Mouse (Mus musculus): ENCODE data around the gene Pkdrej. TPM values are rescaled to one million over a fixed set of nuclear protein-coding genes. Genes with fewer than 3 reads are reported as not detected.

The Pkdrej gene
- polyA plus RNA-seq, 1 experiment from 2014 or later, result 0.24 TPM

DNA sequence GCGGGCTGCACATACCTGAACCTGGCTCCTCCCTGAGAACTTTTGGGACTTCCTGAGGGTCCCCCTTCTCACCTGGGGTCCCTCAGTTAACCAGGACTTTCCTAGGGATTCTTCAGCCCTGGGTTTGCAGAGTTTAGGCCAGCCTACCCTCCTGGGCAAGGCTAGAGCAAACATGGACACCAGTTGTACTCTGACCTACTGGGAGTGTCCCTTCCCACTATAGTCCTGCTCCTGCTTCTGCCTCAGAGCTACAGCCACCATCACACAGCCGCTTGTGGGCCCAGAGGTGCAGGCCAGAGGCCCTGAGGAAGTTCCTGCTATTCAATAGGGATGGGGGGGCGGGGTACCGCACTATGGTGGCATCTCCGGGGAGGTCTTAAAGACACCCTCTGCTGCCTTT is 7.9 kb upstream of the Pkdrej start:
- no peak overlapping the region for H3K9ac ChIP-seq
- TF ChIP-seq CTCF (IDR thresholded peaks at IDR 0.05; ENCODE audit: low read depth), result no peak
- ATAC-seq (ENCODE audit: insufficient read depth) (no peak), DNase-seq (no peak)
- no peaks in the 10 kb centered on the region for H3K27me3 ChIP-seq (ENCODE audit: insufficient read depth, low read length)
- H3K4me2 ChIP-seq, result no peak overlapping the region
- WGBS, result 67% methylated on average over 5 of the region's 5 CpGs
- H3K4me1 ChIP-seq (ENCODE audit: insufficient read depth), result no peaks in the 10 kb centered on the region
- no peak overlapping the region for H3K4me3 ChIP-seq (ENCODE audit: low read depth, low read length)
- H3K9me3 ChIP-seq (ENCODE audit: low read depth, low read length), result no peaks in the 10 kb centered on the region
- H3K36me3 ChIP-seq (ENCODE audit: insufficient read depth), result no peaks in the 10 kb centered on the region
- H3K27ac ChIP-seq (ENCODE audit: low read depth), result no peak overlapping the region

DNA sequence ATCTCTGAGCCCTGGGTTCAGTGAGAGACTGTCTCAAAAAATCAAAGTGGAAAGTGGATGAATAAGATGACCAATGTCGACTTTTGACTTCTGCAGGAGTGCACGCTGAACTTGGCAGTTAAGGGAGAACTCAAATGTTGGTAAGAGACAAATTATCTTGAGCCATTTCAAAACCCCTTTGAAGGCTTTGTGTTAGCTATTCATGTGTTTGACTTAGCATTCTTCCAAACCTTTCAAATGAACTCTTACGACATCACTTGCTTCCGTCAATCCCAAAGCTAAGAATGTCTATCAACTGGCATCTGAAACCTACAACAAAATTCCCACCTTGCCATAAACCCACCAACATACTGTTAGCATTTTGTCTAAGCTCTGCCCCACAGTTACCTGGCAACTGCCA is 6.5 kb upstream of the Pkdrej start:
- H3K27ac ChIP-seq (ENCODE audit: low read depth), result no peak overlapping the region
- H3K36me3 ChIP-seq (ENCODE audit: insufficient read depth), result no peaks in the 10 kb centered on the region
- no peaks in the 10 kb centered on the region for H3K4me1 ChIP-seq (ENCODE audit: insufficient read depth)
- no peaks in the 10 kb centered on the region for H3K9me3 ChIP-seq (ENCODE audit: low read depth, low read length)
- no peak overlapping the region for H3K9ac ChIP-seq
- no peak overlapping the region for H3K4me3 ChIP-seq (ENCODE audit: low read depth, low read length)
- H3K27me3 ChIP-seq (ENCODE audit: insufficient read depth, low read length), result no peaks in the 10 kb centered on the region
- DNase-seq (no peak), ATAC-seq (ENCODE audit: insufficient read depth) (no peak)
- no peak overlapping the region for H3K4me2 ChIP-seq
- no peak for TF ChIP-seq CTCF (IDR thresholded peaks at IDR 0.05; ENCODE audit: low read depth)
- 67% methylated on average over 4 of the region's 4 CpGs for WGBS

DNA sequence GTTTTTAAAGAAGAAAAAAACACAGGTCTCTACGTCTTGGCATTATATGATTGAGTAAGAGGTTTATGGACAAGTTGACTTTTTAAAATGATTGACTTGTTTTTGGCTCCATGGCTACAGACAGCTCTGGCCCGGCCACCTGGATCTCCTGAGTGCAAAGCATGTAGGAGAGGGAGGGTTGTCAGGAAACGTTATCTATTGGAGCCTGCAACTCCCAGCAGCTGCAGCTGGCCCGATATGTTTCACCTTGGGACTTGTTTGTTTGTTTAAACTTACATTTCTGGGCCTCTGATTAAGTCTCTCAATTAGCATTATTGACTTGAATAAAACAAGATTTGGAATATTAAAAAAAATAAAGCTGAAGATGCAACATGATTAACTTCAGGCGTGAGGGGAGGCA is 5.1 kb upstream of the Pkdrej start:
- WGBS, result 31% methylated on average over 5 of the region's 5 CpGs
- Histone ChIP-seq H3K9ac (no peak overlapping the region), H3K27me3 (ENCODE audit: insufficient read depth, low read length) (no peaks in the 10 kb centered on the region), H3K9me3 (ENCODE audit: low read depth, low read length) (no peaks in the 10 kb centered on the region), H3K4me2 (no peak overlapping the region), H3K4me1 (ENCODE audit: insufficient read depth) (no peaks in the 10 kb centered on the region), H3K4me3 (ENCODE audit: low read depth, low read length) (no peak overlapping the region), H3K27ac (ENCODE audit: low read depth) (no peak overlapping the region), H3K36me3 (ENCODE audit: insufficient read depth) (no peaks in the 10 kb centered on the region)
- DNase-seq (no peak), ATAC-seq (ENCODE audit: insufficient read depth) (no peak)
- TF ChIP-seq CTCF (IDR thresholded peaks at IDR 0.05; ENCODE audit: low read depth), result no peak

DNA sequence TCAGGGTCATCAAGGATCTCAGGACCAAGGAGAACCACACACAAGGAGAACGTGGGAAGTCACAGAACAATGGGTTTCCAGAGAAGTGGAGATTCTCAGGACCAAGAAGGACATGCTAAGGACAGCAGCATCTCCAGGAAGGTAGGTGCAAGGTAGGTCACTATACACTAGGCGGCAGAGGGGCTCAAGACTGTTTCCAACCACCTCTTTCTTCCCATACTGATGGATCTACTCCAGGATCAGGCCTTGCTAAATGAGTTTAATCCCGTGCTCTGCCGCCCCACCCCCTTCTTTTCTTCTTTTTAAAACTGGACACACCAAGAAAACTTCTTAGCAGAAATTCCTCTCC is 451 bp upstream of the Pkdrej start:
- Histone ChIP-seq H3K27me3 (ENCODE audit: insufficient read depth, low read length) (peaks cover 12% of the 10 kb centered on the region), H3K36me3 (ENCODE audit: insufficient read depth) (no peaks in the 10 kb centered on the region), H3K9me3 (ENCODE audit: low read depth, low read length) (no peaks in the 10 kb centered on the region; the same call in 1 of the 2 replicates), H3K4me1 (ENCODE audit: insufficient read depth) (no peaks in the 10 kb centered on the region), H3K4me2 (peak overlapping the region; percentile 95), H3K27ac (ENCODE audit: low read depth) (no peak overlapping the region), H3K9ac (peak overlapping the region; percentile 71), H3K4me3 (ENCODE audit: low read depth, low read length) (peak overlapping the region; percentile 49)
- DNase-seq (peak; percentile 45), ATAC-seq (ENCODE audit: insufficient read depth) (peak; percentile 60; the same call in 1 of the 2 replicates)
- peak; percentile 36; the same call in 1 of the 2 replicates for TF ChIP-seq CTCF (IDR thresholded peaks at IDR 0.05; ENCODE audit: low read depth)
- whole genome bisulfite sequencing, result 11% methylated on average over 4 of the region's 4 CpGs

DNA sequence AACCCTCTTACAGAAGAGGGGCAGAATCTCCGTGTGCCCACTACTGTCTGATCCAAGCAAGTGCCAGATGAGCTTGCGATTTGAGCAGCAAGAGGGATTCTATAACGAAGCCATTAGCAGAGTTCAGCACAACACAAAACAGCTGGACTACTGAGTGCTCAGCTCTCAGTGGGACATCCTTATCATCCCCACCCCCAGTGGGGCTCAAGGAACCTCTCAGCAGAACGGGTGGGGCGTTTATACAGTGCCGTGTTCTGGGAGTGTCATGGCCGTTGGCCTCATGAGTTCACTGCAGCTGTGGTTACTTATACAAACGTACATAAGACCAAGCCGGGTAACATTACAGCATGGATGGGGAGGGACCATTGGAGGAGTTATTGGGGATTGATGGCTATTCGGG is 8.1 kb downstream of the Pkdrej start:
- 51% methylated on average over 10 of the region's 10 CpGs for WGBS
- no peak for ATAC-seq (ENCODE audit: insufficient read depth)

DNA sequence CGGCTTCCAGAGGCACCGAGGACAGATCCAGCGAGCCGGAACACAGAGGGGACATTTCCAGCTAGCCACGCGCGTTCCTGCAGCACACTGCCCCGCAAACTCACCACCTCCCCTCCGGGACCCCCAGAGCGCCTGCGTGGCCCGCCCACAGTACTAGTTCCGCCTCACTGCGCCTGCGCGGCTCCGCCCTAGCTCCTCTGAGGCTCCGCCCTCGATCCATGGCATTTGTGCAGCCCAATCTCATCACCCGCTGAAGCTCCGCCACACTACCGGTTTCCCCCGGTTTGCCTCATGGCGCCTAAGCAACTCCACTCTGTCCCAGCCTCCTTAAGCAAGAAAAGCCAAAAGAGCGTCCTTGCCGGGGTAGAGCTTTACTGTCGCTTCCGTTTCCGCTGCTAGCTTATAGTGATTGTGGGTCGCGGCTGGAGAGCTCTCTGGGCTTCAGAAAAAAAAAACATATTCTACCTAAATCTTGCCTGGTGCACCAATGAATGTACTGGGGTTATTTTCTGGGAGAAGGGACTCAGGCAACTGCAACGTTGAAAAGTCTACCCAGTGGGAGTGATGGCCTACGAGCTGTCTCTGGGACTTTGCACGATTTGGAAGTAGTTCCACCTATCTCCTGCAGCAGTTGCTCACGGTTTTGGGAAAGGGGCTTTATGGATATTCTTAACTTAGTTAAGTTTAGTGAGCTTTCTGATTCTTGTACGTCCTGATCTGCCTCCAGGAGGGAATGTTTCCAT is 9.8 kb downstream of the Pkdrej start, which contains the start of gene Cdpf1:
Gene Cdpf1 (minus strand): TSS at position 163 of the 743 bp plus-strand sequence.
- Histone ChIP-seq H3K4me1 (ENCODE audit: insufficient read depth) (peaks cover 8% of the 10 kb centered on the region), H3K27me3 (ENCODE audit: insufficient read depth, low read length) (no peaks in the 10 kb centered on the region), H3K9ac (peak within 1 kb of the TSS; percentile 82), H3K27ac (ENCODE audit: low read depth) (peak within 1 kb of the TSS; percentile 75), H3K4me3 (ENCODE audit: low read depth, low read length) (peak within 1 kb of the TSS; percentile 81), H3K4me2 (peak within 1 kb of the TSS; percentile 88), H3K36me3 (ENCODE audit: insufficient read depth) (no peaks in the 10 kb centered on the region), H3K9me3 (ENCODE audit: low read depth, low read length) (no peaks in the 10 kb centered on the region)
- TF ChIP-seq CTCF (IDR thresholded peaks at IDR 0.05; ENCODE audit: low read depth), result no peak
- 3% methylated on average over 36 of the region's 36 CpGs for WGBS
- DNase-seq (peak; percentile 99), ATAC-seq (ENCODE audit: insufficient read depth) (peak; percentile 96)

More for the DNA sequence above, 8.1 kb downstream of the Pkdrej start:
- no peak for DNase-seq
- H3K4me2 ChIP-seq, result no peak overlapping the region
- no peaks in the 10 kb centered on the region; the same call in 1 of the 2 replicates for H3K9me3 ChIP-seq (ENCODE audit: low read depth, low read length)
- H3K36me3 ChIP-seq (ENCODE audit: insufficient read depth), result no peaks in the 10 kb centered on the region
- TF ChIP-seq CTCF (IDR thresholded peaks at IDR 0.05; ENCODE audit: low read depth), result no peak
- H3K4me1 ChIP-seq (ENCODE audit: insufficient read depth), result peaks cover 8% of the 10 kb centered on the region
- H3K4me3 ChIP-seq (ENCODE audit: low read depth, low read length), result no peak overlapping the region
- no peak overlapping the region for H3K9ac ChIP-seq
- H3K27me3 ChIP-seq (ENCODE audit: insufficient read depth, low read length), result no peaks in the 10 kb centered on the region
- H3K27ac ChIP-seq (ENCODE audit: low read depth), result no peak overlapping the region

DNA sequence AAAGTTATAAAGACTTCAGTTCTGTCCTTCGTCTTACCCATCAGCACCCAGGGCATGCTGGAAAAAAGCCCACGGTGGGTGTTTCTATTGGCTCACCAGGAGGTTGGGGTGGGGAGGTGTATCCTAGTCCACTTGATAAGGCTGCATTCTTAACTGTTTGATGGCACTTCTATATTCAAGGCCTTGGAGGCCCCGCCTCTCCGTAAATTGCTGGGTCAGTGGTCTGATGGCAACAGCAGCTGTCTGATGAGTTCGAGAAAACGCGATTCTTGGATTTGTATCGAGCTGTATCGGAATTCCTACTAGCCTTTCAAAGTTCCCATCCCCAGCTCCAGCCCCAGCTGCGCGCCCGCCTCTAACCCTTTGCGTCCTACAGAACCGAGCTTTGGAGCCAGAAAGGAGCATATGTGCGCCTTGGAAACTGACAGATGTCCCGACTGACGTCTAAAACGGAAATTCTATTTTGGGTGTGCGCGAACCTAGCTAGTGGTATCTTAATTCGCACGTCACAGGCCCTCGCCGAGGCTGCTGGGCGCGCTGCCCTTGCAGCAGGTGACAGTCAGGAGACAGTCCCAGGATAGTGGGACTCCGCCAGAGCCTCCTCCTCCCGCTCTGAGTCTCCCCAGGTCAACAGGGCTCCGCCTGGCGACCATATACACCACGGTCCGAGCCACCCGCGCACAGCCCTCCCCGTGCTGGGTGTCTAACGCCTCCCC is 10.6 kb downstream of the Pkdrej start:
- H3K36me3 ChIP-seq (ENCODE audit: insufficient read depth), result no peaks in the 10 kb centered on the region
- peaks cover 8% of the 10 kb centered on the region for H3K4me1 ChIP-seq (ENCODE audit: insufficient read depth)
- DNase-seq, result peak; percentile 68
- H3K4me2 ChIP-seq, result peak overlapping the region; percentile 88
- peak overlapping the region; percentile 82 for H3K9ac ChIP-seq
- H3K4me3 ChIP-seq (ENCODE audit: low read depth, low read length), result peak overlapping the region; percentile 81
- peak; percentile 32 for TF ChIP-seq CTCF (IDR thresholded peaks at IDR 0.05; ENCODE audit: low read depth)
- peak; percentile 91 for ATAC-seq (ENCODE audit: insufficient read depth)
- H3K27ac ChIP-seq (ENCODE audit: low read depth), result peak overlapping the region; percentile 75
- no peaks in the 10 kb centered on the region for H3K27me3 ChIP-seq (ENCODE audit: insufficient read depth, low read length)
- WGBS, result 3% methylated on average over 36 of the region's 36 CpGs
- H3K9me3 ChIP-seq (ENCODE audit: low read depth, low read length), result no peaks in the 10 kb centered on the region
